Mouse (Mus musculus): ENCODE measurements around the gene Gse1.

Gene Gse1

GRCm38 (mm10) chr8:120404609-120405036 lies 176.4 kb downstream of the Gse1 start:
- DNase-seq (ENCODE audit: low read depth) = no peak

- DNase-seq (ENCODE audit: low read depth) = no peak
These were observed 177.9 kb downstream of the Gse1 start for GRCm38 (mm10) chr8:120406008-120406632.

- DNase-seq (ENCODE audit: low read depth) = no peak
These were observed 179.5 kb downstream of the Gse1 start for GRCm38 (mm10) chr8:120407701-120408240.

GRCm38 (mm10) chr8:120408241-120409215 lies 180.3 kb downstream of the Gse1 start:
- no peak for DNase-seq (ENCODE audit: low read depth)

- DNase-seq (ENCODE audit: low read depth) = no peak
These were observed 181.2 kb downstream of the Gse1 start for GRCm38 (mm10) chr8:120409371-120410013.

- DNase-seq (ENCODE audit: low read depth) = no peak
These were observed 182.8 kb downstream of the Gse1 start for GRCm38 (mm10) chr8:120411059-120411458.

- DNase-seq (ENCODE audit: low read depth) = no peak
These were observed 183.6 kb downstream of the Gse1 start for GRCm38 (mm10) chr8:120411862-120412261.

GRCm38 (mm10) chr8:120412357-120412756 lies 184.1 kb downstream of the Gse1 start:
- no peak for DNase-seq (ENCODE audit: low read depth)

- DNase-seq (ENCODE audit: low read depth) = no peak
These were observed 184.8 kb downstream of the Gse1 start for GRCm38 (mm10) chr8:120412911-120413625.

- DNase-seq (ENCODE audit: low read depth) = no peak
These were observed 185.4 kb downstream of the Gse1 start for GRCm38 (mm10) chr8:120413626-120413988.

GRCm38 (mm10) chr8:120414216-120414615 lies 186.0 kb downstream of the Gse1 start:
- no peak for DNase-seq (ENCODE audit: low read depth)

- no peak for DNase-seq (ENCODE audit: low read depth)
These were observed 187.2 kb downstream of the Gse1 start for GRCm38 (mm10) chr8:120415474-120415873.

GRCm38 (mm10) chr8:120416173-120416521 lies 187.9 kb downstream of the Gse1 start:
- DNase-seq (ENCODE audit: low read depth) = no peak

- peak; percentile 91 for DNase-seq (ENCODE audit: low read depth)
These were observed 188.5 kb downstream of the Gse1 start for GRCm38 (mm10) chr8:120416522-120417394.

GRCm38 (mm10) chr8:120418188-120418587 lies 189.9 kb downstream of the Gse1 start:
- DNase-seq (ENCODE audit: low read depth) = no peak

- no peak for DNase-seq (ENCODE audit: low read depth)
These were observed 191.4 kb downstream of the Gse1 start for GRCm38 (mm10) chr8:120419675-120420074.

- no peak for DNase-seq (ENCODE audit: low read depth)
These were observed 192.0 kb downstream of the Gse1 start for GRCm38 (mm10) chr8:120420226-120420625.

GRCm38 (mm10) chr8:120421638-120422037 lies 193.4 kb downstream of the Gse1 start:
- no peak for DNase-seq (ENCODE audit: low read depth)

GRCm38 (mm10) chr8:120422236-120422635 lies 194.0 kb downstream of the Gse1 start:
- DNase-seq (ENCODE audit: low read depth) = no peak

- no peak for DNase-seq (ENCODE audit: low read depth)
These were observed 195.3 kb downstream of the Gse1 start for GRCm38 (mm10) chr8:120423576-120423975.

- DNase-seq (ENCODE audit: low read depth) = no peak
These were observed 196.6 kb downstream of the Gse1 start for GRCm38 (mm10) chr8:120424829-120425198.

All from fibroblast of lung, adult 2 months (primary cell).